Mouse (Mus musculus): ENCODE data around the gene Atg14.

GRCm38 (mm10) chr14:47613254-47613653 is 42.8 kb upstream of the Atg14 start:
- TF ChIP-seq FLI1 (IDR thresholded peaks at IDR 0.05; ENCODE audit: low read length) (no peak), GATA1 (IDR thresholded peaks at IDR 0.05; ENCODE audit: borderline replicate concordance, low read length) (no peak)

All from megakaryocyte, embryonic 14.5 days (primary cell).